Mouse (Mus musculus) kidney, postnatal 4 days (tissue): ENCODE measurements at regions not wholly inside any gene's neighbourhood (a gene's known extent, or its start where the extent isn't known, plus 50 kb on each side); places are given as distances from the start of the nearest gene placed in this dataset.

Experiments used
- DNase-seq, 2 experiments: peaks; one replicate each; pipeline ENCODE4 v3.0.0; 2021; ENCODE audit warnings: mixed read lengths in 2 of 2

- DNase-seq, result no peak
These were observed 67.9 kb downstream of the 3100002H09Rik start for GRCm38 (mm10) chr4:124542696-124543095.

- DNase-seq, result no peak
These were observed 72.1 kb downstream of the 3100002H09Rik start for GRCm38 (mm10) chr4:124538471-124538870.

- DNase-seq, result no peak
These were observed 72.9 kb downstream of the 3100002H09Rik start for GRCm38 (mm10) chr4:124537681-124538080.

GRCm38 (mm10) chr4:124533614-124534013, 77.0 kb downstream of the 3100002H09Rik start:
- DNase-seq, result peak in 1 of 2 experiments; percentile 14

- DNase-seq, result no peak
These were observed 80.0 kb downstream of the 3100002H09Rik start for GRCm38 (mm10) chr4:124530596-124530995.

- DNase-seq, result peak; percentile 54 to 72
These were observed 83.8 kb downstream of the 3100002H09Rik start for GRCm38 (mm10) chr4:124526822-124527221.

GRCm38 (mm10) chr4:124526362-124526761, 84.2 kb downstream of the 3100002H09Rik start:
- peak; percentile 74 to 79 for DNase-seq

- DNase-seq, result peak; percentile 49 to 58
These were observed 90.3 kb downstream of the 3100002H09Rik start for GRCm38 (mm10) chr4:124520309-124520708.

GRCm38 (mm10) chr4:124511761-124512160, 98.8 kb downstream of the 3100002H09Rik start:
- no peak for DNase-seq

GRCm38 (mm10) chr4:124510816-124511215, 99.8 kb downstream of the 3100002H09Rik start:
- no peak for DNase-seq

- DNase-seq, result peak; percentile 35 to 37
These were observed 100.9 kb downstream of the 3100002H09Rik start for GRCm38 (mm10) chr4:124509695-124510094.

GRCm38 (mm10) chr4:124506083-124506647, 104.4 kb downstream of the 3100002H09Rik start:
- no peak for DNase-seq

- DNase-seq, result no peak
These were observed 108.8 kb downstream of the 3100002H09Rik start for GRCm38 (mm10) chr4:124501785-124502184.

- peak; percentile 29 to 31 for DNase-seq
These were observed 112.6 kb downstream of the 3100002H09Rik start for GRCm38 (mm10) chr4:124498043-124498442.

- peak; percentile 12 to 19 for DNase-seq
These were observed 124.5 kb downstream of the 3100002H09Rik start for GRCm38 (mm10) chr4:124485941-124486581.

GRCm38 (mm10) chr4:124484613-124485586, 125.7 kb downstream of the 3100002H09Rik start:
- no peak for DNase-seq

GRCm38 (mm10) chr4:124477870-124478301, 132.7 kb downstream of the 3100002H09Rik start:
- peak; percentile 67 to 76 for DNase-seq

- DNase-seq, result peak; percentile 7 to 33
These were observed 133.2 kb downstream of the 3100002H09Rik start for GRCm38 (mm10) chr4:124477359-124477868.

- no peak for DNase-seq
These were observed 145.3 kb downstream of the 3100002H09Rik start for GRCm38 (mm10) chr4:124465229-124465820.

GRCm38 (mm10) chr4:124455511-124456338, 154.9 kb downstream of the 3100002H09Rik start:
- DNase-seq, result peak in 1 of 2 experiments; percentile 11

GRCm38 (mm10) chr4:124451131-124451530, 159.5 kb downstream of the 3100002H09Rik start:
- DNase-seq, result peak; percentile 29 to 30
